Mouse (Mus musculus) small intestine, adult 2 months (tissue): Measurements from ENCODE around the gene St6galnac3. TPM values are rescaled to one million over a fixed set of nuclear protein-coding genes. Genes with fewer than 3 reads are reported as not detected.

ENCODE experiments used
- H3K27ac ChIP-seq: fragments of 200-500 bp; 2 replicates; pipeline ENCODE4 v1.5.1; 2012; ENCODE audit warnings: low read depth, low read length, control low read depth, inconsistent platforms; ENCODE audit not compliant: insufficient read depth
- H3K27me3 ChIP-seq: fragments of 200-500 bp; 2 replicates; pipeline ENCODE4 v1.6.1; 2012; ENCODE audit warnings: mild to moderate bottlenecking, moderate library complexity, low read length, inconsistent platforms; ENCODE audit not compliant: control insufficient read depth, insufficient read depth
- H3K36me3 ChIP-seq: fragments of 200-500 bp; 2 replicates; pipeline ENCODE4 v1.6.1; 2012; ENCODE audit warnings: mild to moderate bottlenecking, low read length, control low read depth, inconsistent platforms; ENCODE audit not compliant: control insufficient read depth, insufficient read depth
- H3K4me1 ChIP-seq: fragments of 200-500 bp; 2 replicates; pipeline ENCODE4 v1.6.1; 2012; ENCODE audit warnings: low read length, inconsistent platforms, mixed read lengths; ENCODE audit not compliant: control insufficient read depth, insufficient read depth, insufficient read length
- H3K4me3 ChIP-seq: fragments of 200-500 bp; 2 replicates; pipeline ENCODE4 v1.5.1; 2012; ENCODE audit warnings: low read depth, mild to moderate bottlenecking, control low read depth, inconsistent platforms, low read length, moderate library complexity
- CTCF ChIP-seq: fragments of 200-500 bp; IDR thresholded peaks from 2 replicates; pipeline ENCODE4 v1.5.1; 2012; ENCODE audit warnings: low read depth, mild to moderate bottlenecking, control low read depth, inconsistent platforms, low read length, moderate library complexity, mixed read lengths; ENCODE audit not compliant: insufficient replicate concordance, insufficient read length; ENCODE audit errors: extremely low read depth
- POLR2A ChIP-seq: fragments of 200-500 bp; IDR thresholded peaks from 2 replicates; pipeline ENCODE4 v1.6.1; 2012; ENCODE audit warnings: low read depth, mild to moderate bottlenecking, control low read depth, inconsistent platforms, low read length, moderate library complexity
- WGBS: fragments of 180-500 bp; shearing (Covaris S2); methylation state at CpG from one replicate; pipeline ENCODE4 v1.1.7; 2018; 5-methylcytosine and 5-hydroxymethylcytosine counted together
- polyA plus RNA-seq: library from polyadenylated mRNA; depleted of rRNA; stranded (reverse); fragments of >200 nt; gene quantifications from 2 replicates; pipeline ENCODE4 v1.2.3, GENCODE M21; 2012

Gene St6galnac3
- polyA plus RNA-seq, 1 experiment, result 1.1 TPM

- TF ChIP-seq CTCF, result no peak
- no peak for TF ChIP-seq POLR2A
- no peak overlapping the region for H3K4me3 ChIP-seq
- WGBS, result 80% methylated on average over 2 of the region's 2 CpGs
- H3K27me3 ChIP-seq, result no peaks in the 10 kb centered on the region
- no peaks in the 10 kb centered on the region for H3K4me1 ChIP-seq
- no peaks in the 10 kb centered on the region for H3K36me3 ChIP-seq
- H3K27ac ChIP-seq, result no peak overlapping the region
Measured at GRCm38 (mm10) chr3:153414132-153414531, 310.8 kb downstream of the St6galnac3 start.

GRCm38 (mm10) chr3:153409286-153409685 is 315.7 kb downstream of the St6galnac3 start:
- WGBS, result 83% methylated on average over 9 of the region's 9 CpGs
- no peaks in the 10 kb centered on the region for H3K27me3 ChIP-seq
- H3K27ac ChIP-seq, result no peak overlapping the region
- TF ChIP-seq POLR2A (no peak), CTCF (no peak)
- 0 out of 2 replicates have a peak, but pooled peaks cover 2% of the 10 kb centered on the region for H3K4me1 ChIP-seq
- H3K36me3 ChIP-seq, result no peaks in the 10 kb centered on the region
- H3K4me3 ChIP-seq, result no peak overlapping the region

- TF ChIP-seq POLR2A (no peak), CTCF (no peak)
- WGBS, result 85% methylated on average over 6 of the region's 6 CpGs
Measured at GRCm38 (mm10) chr3:153408361-153408760, 316.6 kb downstream of the St6galnac3 start.

GRCm38 (mm10) chr3:153407698-153408097 is 317.3 kb downstream of the St6galnac3 start:
- WGBS, result 82% methylated on average over 6 of the region's 6 CpGs

More at GRCm38 (mm10) chr3:153408361-153408760, 316.6 kb downstream of the St6galnac3 start:
- H3K36me3 ChIP-seq, result no peaks in the 10 kb centered on the region
- H3K27me3 ChIP-seq, result no peaks in the 10 kb centered on the region
- H3K27ac ChIP-seq, result no peak overlapping the region
- no peak overlapping the region for H3K4me3 ChIP-seq
- H3K4me1 ChIP-seq, result 0 out of 2 replicates have a peak, but pooled peaks cover 2% of the 10 kb centered on the region

GRCm38 (mm10) chr3:153406858-153407257 is 318.1 kb downstream of the St6galnac3 start:
- Histone ChIP-seq H3K27ac (no peak overlapping the region), H3K4me3 (no peak overlapping the region), H3K36me3 (no peaks in the 10 kb centered on the region), H3K4me1 (0 out of 2 replicates have a peak, but pooled peaks cover 2% of the 10 kb centered on the region), H3K27me3 (no peaks in the 10 kb centered on the region)
- TF ChIP-seq POLR2A (no peak), CTCF (no peak)
- WGBS, result 95% methylated on average over 1 of the region's 1 CpGs

More at GRCm38 (mm10) chr3:153407698-153408097, 317.3 kb downstream of the St6galnac3 start:
- no peaks in the 10 kb centered on the region for H3K36me3 ChIP-seq
- no peak for TF ChIP-seq POLR2A
- TF ChIP-seq CTCF, result no peak
- H3K27me3 ChIP-seq, result no peaks in the 10 kb centered on the region
- H3K4me1 ChIP-seq, result 0 out of 2 replicates have a peak, but pooled peaks cover 2% of the 10 kb centered on the region
- no peak overlapping the region for H3K4me3 ChIP-seq
- no peak overlapping the region for H3K27ac ChIP-seq

- Histone ChIP-seq H3K4me1 (0 out of 2 replicates have a peak, but pooled peaks cover 2% of the 10 kb centered on the region), H3K27ac (no peak overlapping the region), H3K27me3 (no peaks in the 10 kb centered on the region), H3K4me3 (no peak overlapping the region), H3K36me3 (no peaks in the 10 kb centered on the region)
- 71% methylated on average over 4 of the region's 4 CpGs for WGBS
- TF ChIP-seq CTCF, result no peak
- TF ChIP-seq POLR2A, result no peak
Measured at GRCm38 (mm10) chr3:153406220-153406619, 318.8 kb downstream of the St6galnac3 start.

GRCm38 (mm10) chr3:153405643-153406042 is 319.3 kb downstream of the St6galnac3 start:
- Histone ChIP-seq H3K4me3 (no peak overlapping the region), H3K36me3 (no peaks in the 10 kb centered on the region), H3K27ac (no peak overlapping the region), H3K27me3 (no peaks in the 10 kb centered on the region), H3K4me1 (0 out of 2 replicates have a peak, but pooled peaks cover 2% of the 10 kb centered on the region)
- TF ChIP-seq CTCF (no peak), POLR2A (no peak)
- 87% methylated on average over 10 of the region's 10 CpGs for WGBS
